Mouse (Mus musculus): ENCODE data around the gene Atcay. TPM values are rescaled to one million over a fixed set of nuclear protein-coding genes. Genes with fewer than 3 reads are reported as not detected.

Gene Atcay
- total and polyA plus RNA-seq, 3 experiments, result 0.19 to 0.33 TPM; not detected in 1

- H3K79me2 ChIP-seq (ENCODE audit: control insufficient read depth, insufficient read depth, low read length, poor library complexity), result peaks cover 3% of the 10 kb centered on the region; the same call in 1 of the 2 replicates
- H3K4me3 ChIP-seq (ENCODE audit: control insufficient read depth in 1 of 2, insufficient read depth in 1 of 2, low read depth in 2 of 2, low read length in 2 of 2), result no peak overlapping the region
- no peaks in the 10 kb centered on the region for H3K9me3 ChIP-seq (replicated peaks; ENCODE audit: insufficient read depth, low read length)
- no peaks in the 10 kb centered on the region for H3K36me3 ChIP-seq (ENCODE audit: control insufficient read depth in 1 of 2, insufficient read depth in 2 of 2, low read length in 2 of 2)
- no peak for DNase-seq (ENCODE audit: low read depth, low spot score)
- TF ChIP-seq NRF1 (IDR thresholded peaks at IDR 0.05; ENCODE audit: insufficient read depth, low read depth, low read length, poor library complexity, severe bottlenecking) (no peak), SIN3A (IDR thresholded peaks at IDR 0.05; ENCODE audit: low read length) (no peak), ZNF384 (IDR thresholded peaks at IDR 0.05; ENCODE audit: low read depth, low read length) (no peak), TAL1 (IDR thresholded peaks at IDR 0.05; ENCODE audit: low read length) (no peak), ETS1 (IDR thresholded peaks at IDR 0.05; ENCODE audit: low read depth, low read length) (no peak), KAT2A (conservative IDR thresholded peaks at IDR 0.05; ENCODE audit: low read depth, low read length) (no peak), USF2 (IDR thresholded peaks at IDR 0.05; ENCODE audit: borderline replicate concordance in 1 of 2, insufficient read depth in 1 of 2, low read depth in 1 of 2, low read length in 2 of 2) (no peak), MAX (IDR thresholded peaks at IDR 0.05; ENCODE audit: low read length) (no peak), USF1 (IDR thresholded peaks at IDR 0.05; ENCODE audit: low read depth, low read length) (no peak), UBTF (IDR thresholded peaks at IDR 0.05; ENCODE audit: borderline replicate concordance, insufficient read depth, low read depth, low read length) (no peak), CTCF (IDR thresholded peaks at IDR 0.05 in 2 of 3, conservative IDR thresholded peaks at IDR 0.05 in 1 of 3; ENCODE audit: control insufficient read depth in 1 of 3, insufficient read depth in 1 of 3, low read depth in 2 of 3, low read length in 3 of 3, poor library complexity in 1 of 3, severe bottlenecking in 1 of 3) (no peak), CHD2 (IDR thresholded peaks at IDR 0.05; ENCODE audit: low read length) (no peak), E2F4 (IDR thresholded peaks at IDR 0.05; ENCODE audit: borderline replicate concordance, low read depth, low read length) (no peak), GATA1 (IDR thresholded peaks at IDR 0.05; ENCODE audit: low read depth, low read length) (no peak)
- no peak overlapping the region for H3K27ac ChIP-seq (ENCODE audit: control insufficient read depth, low read depth, low read length)
- no peaks in the 10 kb centered on the region for H3K27me3 ChIP-seq (ENCODE audit: control insufficient read depth in 1 of 2, insufficient read depth in 2 of 2, low read length in 2 of 2)
- H3K4me1 ChIP-seq (ENCODE audit: control insufficient read depth in 1 of 2, insufficient read depth in 2 of 2, low read length in 2 of 2), result 0 out of 4 replicates have a peak, but pooled peaks cover 0 to 4% of the 10 kb centered on the region in 2 experiments
- H3K9ac ChIP-seq (ENCODE audit: control insufficient read depth, low read depth, low read length, poor library complexity, severe bottlenecking), result no peak overlapping the region
Observed at GRCm38 (mm10) chr10:81197305-81197704, 33.3 kb downstream of the Atcay start.

- no peaks in the 10 kb centered on the region for H3K27me3 ChIP-seq (ENCODE audit: control insufficient read depth in 1 of 2, insufficient read depth in 2 of 2, low read length in 2 of 2)
- TF ChIP-seq MAFK (IDR thresholded peaks at IDR 0.05; ENCODE audit: borderline replicate concordance, low read depth, low read length), result no peak
- TF ChIP-seq E2F4 (IDR thresholded peaks at IDR 0.05; ENCODE audit: borderline replicate concordance, low read depth, low read length), result no peak
- TF ChIP-seq USF2 (IDR thresholded peaks at IDR 0.05; ENCODE audit: borderline replicate concordance in 1 of 2, insufficient read depth in 1 of 2, low read depth in 1 of 2, low read length in 2 of 2), result no peak
- no peak for TF ChIP-seq GABPA (IDR thresholded peaks at IDR 0.05; ENCODE audit: low read depth, low read length)
- no peak for TF ChIP-seq KAT2A (conservative IDR thresholded peaks at IDR 0.05; ENCODE audit: low read depth, low read length)
- no peak for TF ChIP-seq MEF2A (IDR thresholded peaks at IDR 0.05; ENCODE audit: extremely low read depth, insufficient replicate concordance, low read depth, low read length, poor library complexity, severe bottlenecking)
- no peak for TF ChIP-seq JUND (IDR thresholded peaks at IDR 0.05; ENCODE audit: low read depth, low read length)
- no peak for TF ChIP-seq RCOR1 (IDR thresholded peaks at IDR 0.05; ENCODE audit: low read depth, low read length)
- no peak for TF ChIP-seq MAZ (IDR thresholded peaks at IDR 0.05; ENCODE audit: low read depth, low read length)
- TF ChIP-seq RAD21 (IDR thresholded peaks at IDR 0.05; ENCODE audit: low read depth, low read length), result no peak
- TF ChIP-seq BHLHE40 (IDR thresholded peaks at IDR 0.05; ENCODE audit: borderline replicate concordance, low read depth, low read length), result no peak
- no peak for TF ChIP-seq ZKSCAN1 (IDR thresholded peaks at IDR 0.05; ENCODE audit: low read depth, low read length)
- TF ChIP-seq POLR2A (IDR thresholded peaks at IDR 0.05; ENCODE audit: control insufficient read depth in 1 of 2, insufficient read depth in 1 of 2, low read depth in 1 of 2, low read length in 2 of 2, poor library complexity in 1 of 2), result no peak
- TF ChIP-seq ELF1 (IDR thresholded peaks at IDR 0.05; ENCODE audit: low read depth, low read length), result no peak
- no peak for TF ChIP-seq MYB (IDR thresholded peaks at IDR 0.05; ENCODE audit: low read depth, low read length)
- no peak for TF ChIP-seq GATA1 (IDR thresholded peaks at IDR 0.05; ENCODE audit: low read depth, low read length)
- TF ChIP-seq POLR2AphosphoS5 (IDR thresholded peaks at IDR 0.05; ENCODE audit: borderline replicate concordance, low read depth, low read length), result no peak
- no peak for TF ChIP-seq ZNF384 (IDR thresholded peaks at IDR 0.05; ENCODE audit: low read depth, low read length)
- TF ChIP-seq CHD1 (IDR thresholded peaks at IDR 0.05; ENCODE audit: low read depth, low read length), result no peak
- no peaks in the 10 kb centered on the region for H3K36me3 ChIP-seq (ENCODE audit: control insufficient read depth in 1 of 2, insufficient read depth in 2 of 2, low read length in 2 of 2)
- H3K79me2 ChIP-seq (ENCODE audit: control insufficient read depth, insufficient read depth, low read length, poor library complexity), result peaks cover 3% of the 10 kb centered on the region; the same call in 1 of the 2 replicates
- no peak overlapping the region for H3K9ac ChIP-seq (ENCODE audit: control insufficient read depth, low read depth, low read length, poor library complexity, severe bottlenecking)
- H3K9me3 ChIP-seq (replicated peaks; ENCODE audit: insufficient read depth, low read length), result no peaks in the 10 kb centered on the region
- H3K27ac ChIP-seq (ENCODE audit: control insufficient read depth, low read depth, low read length), result no peak overlapping the region
- H3K4me1 ChIP-seq (ENCODE audit: control insufficient read depth in 1 of 2, insufficient read depth in 2 of 2, low read length in 2 of 2), result peaks cover 0 to 7% of the 10 kb centered on the region in 2 experiments; a peak in 2 of 4 replicates
- DNase-seq (ENCODE audit: low read depth, low spot score), result no peak
- H3K4me3 ChIP-seq (ENCODE audit: control insufficient read depth in 1 of 2, insufficient read depth in 1 of 2, low read depth in 2 of 2, low read length in 2 of 2), result no peak overlapping the region
Observed at GRCm38 (mm10) chr10:81196470-81197065, 34.1 kb downstream of the Atcay start.

All from MEL (cell line).